ENCODE assay signal across 8 mouse cellular contexts in genomic region chr6:117080973-117081372, GRCm38 (mm10).
DNase-seq lines count a peak whose midpoint lies in the region; ATAC-seq lines count a peak whose summit lies in the region.

No protein-coding gene starts in this region.

- ATAC-seq in erythroid progenitor cell, adult 5-6 weeks (replicated peaks; ENCODE audit: low FRiP score, poor library complexity, severe bottlenecking), result no peak

- DNase-seq in gastrocnemius, postnatal 10 days, result peak; percentile 58
- no peak for DNase-seq in gastrocnemius, postnatal 25 days
- DNase-seq in 3T3-L1 (ENCODE audit: low read depth, low spot score) (peak; percentile 51), adipocyte (ENCODE audit: low spot score) (peak; percentile 23)
- peak; percentile 59 for DNase-seq in kidney, postnatal 10 days
- DNase-seq in yolk sac, embryonic 10.5 days (ENCODE audit: low spot score), result no peak
- no peak for DNase-seq in layer of hippocampus, adult 18-20 months (ENCODE audit: low spot score in 2 of 2)

Comparison
In these comparisons a context has a peak if more than half of its experiments do, and no peak if none do; other contexts are left out.
1. DNase-seq: peak in gastrocnemius, postnatal 10 days (single experiment), 3T3-L1 (single experiment), adipocyte (single experiment) and kidney, postnatal 10 days (single experiment); none in gastrocnemius, postnatal 25 days (single experiment), yolk sac, embryonic 10.5 days (single experiment) and layer of hippocampus, adult 18-20 months (0 of 2).